Mouse (Mus musculus): ENCODE results near the gene Sap18. TPM values are rescaled to one million over a fixed set of nuclear protein-coding genes. Genes with fewer than 3 reads are reported as not detected.
"Not testable (repeated sequence)": the region's sequence is repeated elsewhere in the genome, so short reads cannot be mapped to it uniquely, and the experiment has no call there.

Gene Sap18
- total RNA-seq, 2 experiments from 2014 or later = 62.5 to 77.9 TPM

- peak; percentile 85 to 90 for DNase-seq (ENCODE audit: low spot score in 2 of 2)
Measured at GRCm38 (mm10) chr14:57825788-57826751, 28.1 kb downstream of the Sap18 start, which contains the start of the genes Ska3 and Mrpl57. Ska3 (minus strand) TSS chr14:57826185. Mrpl57 (plus strand) TSS chr14:57826234.

DNA sequence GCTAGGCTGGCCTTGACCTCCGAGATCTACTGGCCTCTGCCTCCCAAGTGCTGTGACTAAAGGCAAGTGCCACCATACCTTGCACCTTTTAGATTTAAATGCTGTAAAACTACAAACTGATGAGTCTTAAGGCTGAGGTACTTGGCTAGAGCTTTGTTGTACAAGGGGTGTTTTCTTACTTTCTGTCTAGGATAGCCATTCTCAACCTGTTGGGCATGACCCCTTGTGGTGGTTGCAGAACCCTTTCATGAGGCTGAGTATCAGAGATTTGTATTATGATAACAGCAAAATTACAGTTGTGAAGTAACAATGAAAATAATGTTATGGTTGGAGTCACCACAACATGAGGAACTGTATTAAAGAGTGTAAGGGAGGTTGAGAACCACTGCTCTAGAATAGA, 29.3 kb downstream of the Sap18 start:
- no peak for DNase-seq (ENCODE audit: low spot score in 2 of 2)

DNA sequence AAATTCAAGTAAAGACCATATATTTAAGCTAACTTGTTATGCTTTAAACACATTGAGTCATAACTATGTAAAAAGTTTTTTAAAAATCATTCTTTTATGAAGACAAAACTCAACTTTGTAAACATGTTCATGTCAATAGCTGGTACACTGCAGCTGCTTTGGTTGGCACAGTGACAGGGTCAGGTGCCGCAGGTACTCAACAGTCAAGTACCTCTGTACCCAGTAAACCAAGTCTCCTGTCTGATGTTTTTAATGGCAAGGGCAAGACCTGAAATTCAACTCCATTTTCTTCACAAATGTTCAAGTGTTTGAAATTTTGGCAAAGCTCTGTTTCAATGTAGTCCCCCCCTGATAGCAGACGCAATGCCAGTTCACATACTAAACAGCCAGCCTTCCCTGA, 35.5 kb downstream of the Sap18 start:
- DNase-seq (ENCODE audit: low spot score in 2 of 2) = no peak

- DNase-seq (ENCODE audit: low spot score in 2 of 2) = no peak
Measured at GRCm38 (mm10) chr14:57835157-57835556, 37.2 kb downstream of the Sap18 start.

- DNase-seq (ENCODE audit: low spot score in 2 of 2) = no peak
Measured at GRCm38 (mm10) chr14:57844535-57844934, 46.6 kb downstream of the Sap18 start.

- not testable (repeated sequence) for DNase-seq (ENCODE audit: low spot score in 2 of 2)
Measured at GRCm38 (mm10) chr14:57848061-57848460, 50.1 kb downstream of the Sap18 start.

DNA sequence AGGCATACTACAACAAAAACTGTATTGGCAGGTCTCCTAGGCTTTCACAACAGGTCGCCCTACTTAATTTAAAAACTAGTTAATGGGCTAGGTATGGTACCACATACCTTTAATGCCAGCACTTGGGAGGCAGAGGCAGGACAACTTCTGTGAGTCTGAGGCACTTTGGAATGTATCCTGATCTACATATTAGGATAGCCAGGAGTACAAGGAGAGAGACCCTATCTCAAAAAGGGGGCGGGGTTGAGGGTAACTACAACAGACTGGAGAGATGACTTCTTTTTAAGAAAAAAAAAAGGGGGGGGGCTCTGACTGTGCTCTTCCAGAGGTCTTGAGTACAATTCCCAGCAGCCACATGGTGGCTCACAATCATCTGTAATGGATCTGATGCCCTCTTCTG, 50.7 kb downstream of the Sap18 start:
- DNase-seq (ENCODE audit: low spot score in 2 of 2) = no peak

DNA sequence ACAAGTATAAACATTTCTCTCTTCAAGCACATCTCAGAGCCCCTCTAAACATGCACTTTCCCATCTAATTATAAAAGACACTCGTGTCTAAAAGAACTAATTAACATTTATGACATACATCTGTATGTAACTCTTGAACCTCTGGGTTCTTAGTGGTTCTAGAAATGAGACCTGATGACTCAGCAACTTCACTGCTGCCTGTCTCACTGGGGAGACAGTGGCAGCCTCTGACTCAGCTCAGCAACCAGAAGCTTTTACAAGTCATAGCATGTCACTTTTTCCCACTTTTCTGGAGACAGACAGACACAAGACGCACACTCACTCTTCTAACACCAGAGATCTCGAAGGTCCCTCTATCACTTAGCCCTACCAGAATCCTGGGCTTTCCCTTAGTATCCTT, 52.4 kb downstream of the Sap18 start:
- no peak for DNase-seq (ENCODE audit: low spot score in 2 of 2)

- no peak for DNase-seq (ENCODE audit: low spot score in 2 of 2)
Measured at GRCm38 (mm10) chr14:57852961-57853360, 55.0 kb downstream of the Sap18 start.

- not testable (repeated sequence) for DNase-seq (ENCODE audit: low spot score in 2 of 2)
Measured at GRCm38 (mm10) chr14:57856037-57856436, 58.1 kb downstream of the Sap18 start.

Small RNA genes within 50 kb of the gene (microRNA-seq; reads per million reads assigned to microRNA genes)
- 1.1 reads per million for gene Mir3077

Other genes starting within 250 kb of the Sap18 start
- 10 to 100 TPM; 24.5 to 29.4 TPM for gene Eef1akmt1, start 226.6 kb upstream of the Sap18 start, total RNA-seq (2021)
- 10 to 100 TPM; 31.6 to 35.5 TPM for gene Xpo4, start 132.8 kb upstream of the Sap18 start, total RNA-seq (2021)
- gene Gm49361, start 52.1 kb upstream of the Sap18 start, total RNA-seq (2021) = 1 to 10 TPM; 1.7 to 3.2 TPM
- gene Lats2, start 39.8 kb upstream of the Sap18 start, total RNA-seq (2021) = 10 to 100 TPM; 33.5 to 35.8 TPM
- 10 to 100 TPM in 1 of 2 experiments, 1 to 10 TPM in 1; 8.0 to 11.4 TPM for gene Ska3, start 28.0 kb downstream of the Sap18 start, total RNA-seq (2021)
- gene Mrpl57, start 28.1 kb downstream of the Sap18 start, total RNA-seq (2021) = 100 to 1,000 TPM; 101 to 107 TPM
- gene Zdhhc20, start 92.1 kb downstream of the Sap18 start, total RNA-seq (2021) = 10 to 100 TPM; 53.8 to 61.9 TPM
- gene Micu2, start 201.1 kb downstream of the Sap18 start, total RNA-seq (2021) = 10 to 100 TPM; 76.3 to 78.2 TPM